ENCODE assay signal across 25 mouse cellular contexts in the genomic region with DNA sequence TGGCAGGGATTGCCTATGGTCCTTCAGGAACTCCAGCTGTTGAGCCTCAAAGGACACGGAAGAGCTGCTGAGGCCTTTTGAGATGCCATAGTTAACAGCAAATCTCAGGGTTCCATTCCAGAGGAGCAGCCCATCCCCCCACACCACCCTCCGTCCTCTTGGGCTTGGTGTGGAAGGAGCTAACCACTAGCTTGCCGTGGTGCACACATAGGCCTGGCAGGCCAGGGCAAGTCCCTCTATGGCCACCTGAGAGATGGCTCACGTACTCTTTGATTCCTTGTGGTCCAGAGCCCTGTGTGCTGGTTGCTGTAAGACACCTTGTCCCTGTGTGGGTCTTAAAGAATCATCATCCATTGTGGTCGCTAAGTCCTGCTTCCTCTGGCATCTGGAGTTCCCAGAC. TPM values are rescaled to one million over a fixed set of nuclear protein-coding genes. Genes with fewer than 3 reads are reported as not detected.
A peak's percentile ranks its signal among the peaks of the same experiment; 100 is the strongest.
DNase-seq lines count a peak whose midpoint lies in the region; ATAC-seq and TF ChIP-seq lines count a peak whose summit lies in the region.
"Had no signal": no experiment of that assay in that cellular context is flagged by ENCODE, and none has a peak within 500 bp of the region (broad histone marks: within the 10 kb centered on the region; RNA-seq: fewer than 3 reads in every experiment).

No protein-coding gene starts in this region.

- H3K36me3 ChIP-seq in heart, embryonic 13.5 days = peaks cover 97% of the 10 kb centered on the region
- peaks cover 14% of the 10 kb centered on the region; the same call in 1 of the 2 replicates for H3K36me3 ChIP-seq in lung, embryonic 14.5 days (ENCODE audit: insufficient read depth)
- H3K36me3 ChIP-seq in CH12.LX (replicated peaks in 1 of 2; ENCODE audit: control insufficient read depth in 1 of 2, insufficient read depth in 1 of 2, low read length in 1 of 2) = peaks cover 83 to 95% of the 10 kb centered on the region in 2 experiments
- H3K36me3 ChIP-seq: forebrain, embryonic 15.5 days had no signal

- TF ChIP-seq POLR2A in CH12.LX (IDR thresholded peaks at IDR 0.05; ENCODE audit: low read depth, low read length) = no peak

- H3K9me3 ChIP-seq in heart, embryonic 13.5 days = no peaks in the 10 kb centered on the region
- no peaks in the 10 kb centered on the region for H3K9me3 ChIP-seq in lung, embryonic 14.5 days (ENCODE audit: low read depth, low read length)
- no peaks in the 10 kb centered on the region for H3K9me3 ChIP-seq in CH12.LX (replicated peaks; ENCODE audit: low read length)
- H3K9me3 ChIP-seq: embryonic facial prominence, embryonic 12.5 days; forebrain, embryonic 15.5 days; intestine, embryonic 15.5 days; limb, embryonic 13.5 days; liver, embryonic 12.5 days; lung, embryonic 15.5 days; midbrain, embryonic 13.5 days; stomach, embryonic 15.5 days had no signal

- peaks cover 51% of the 10 kb centered on the region for H3K4me1 ChIP-seq in heart, embryonic 13.5 days
- H3K4me1 ChIP-seq in lung, embryonic 14.5 days (ENCODE audit: insufficient read depth) = no peaks in the 10 kb centered on the region
- peaks cover 45 to 89% of the 10 kb centered on the region in 2 experiments for H3K4me1 ChIP-seq in CH12.LX (ENCODE audit: control insufficient read depth in 1 of 2, insufficient read depth in 2 of 2)
- H3K4me1 ChIP-seq: embryonic facial prominence, embryonic 12.5 days; forebrain, embryonic 15.5 days; limb, embryonic 13.5 days; lung, embryonic 15.5 days had no signal

- no peak overlapping the region for H3K4me2 ChIP-seq in heart, embryonic 13.5 days
- no peak overlapping the region for H3K4me2 ChIP-seq in lung, embryonic 14.5 days
- H3K4me2 ChIP-seq in CH12.LX (ENCODE audit: insufficient read depth, low read depth, poor library complexity, severe bottlenecking) = no peak overlapping the region
- H3K4me2 ChIP-seq: embryonic facial prominence, embryonic 12.5 days; forebrain, embryonic 15.5 days; intestine, embryonic 15.5 days; limb, embryonic 13.5 days; liver, embryonic 12.5 days; lung, embryonic 15.5 days; midbrain, embryonic 13.5 days; stomach, embryonic 15.5 days had no signal

- TF ChIP-seq CTCF in lung, embryonic 14.5 days (IDR thresholded peaks at IDR 0.05; ENCODE audit: low read depth) = no peak
- TF ChIP-seq CTCF in CH12.LX (conservative IDR thresholded peaks at IDR 0.05 in 1 of 2, IDR thresholded peaks at IDR 0.05 in 1 of 2; ENCODE audit: low read depth in 2 of 2, low read length in 2 of 2) = no peak

- TF ChIP-seq RAD21 in CH12.LX (IDR thresholded peaks at IDR 0.05; ENCODE audit: low read depth, low read length) = no peak

- no peak overlapping the region for H3K4me3 ChIP-seq in heart, embryonic 13.5 days
- H3K4me3 ChIP-seq in lung, embryonic 14.5 days (ENCODE audit: low read depth, low read length) = no peak overlapping the region
- no peak overlapping the region for H3K4me3 ChIP-seq in CH12.LX (replicated peaks in 1 of 3; ENCODE audit: low read depth in 2 of 3, low read length in 2 of 3, poor library complexity in 1 of 3)
- H3K4me3 ChIP-seq: embryonic facial prominence, embryonic 12.5 days; forebrain, embryonic 15.5 days; intestine, embryonic 15.5 days; limb, embryonic 13.5 days; liver, embryonic 12.5 days; lung, embryonic 15.5 days; midbrain, embryonic 13.5 days; stomach, embryonic 15.5 days had no signal

- peaks cover 4% of the 10 kb centered on the region; the same call in 1 of the 2 replicates for H3K79me2 ChIP-seq in CH12.LX (replicated peaks; ENCODE audit: control insufficient read depth, extremely low read depth, insufficient read depth, poor library complexity, severe bottlenecking)

- H3K27ac ChIP-seq in heart, embryonic 13.5 days (replicated peaks) = peak overlapping the region; percentile 72
- no peak overlapping the region for H3K27ac ChIP-seq in lung, embryonic 14.5 days (ENCODE audit: low read depth)
- peak overlapping the region; percentile 33; the same call in 1 of the 2 replicates for H3K27ac ChIP-seq in CH12.LX (ENCODE audit: insufficient read depth, low read depth)
- H3K27ac ChIP-seq: embryonic facial prominence, embryonic 12.5 days; forebrain, embryonic 15.5 days; hindbrain, postnatal 0 days; intestine, embryonic 15.5 days; kidney, postnatal 0 days; limb, embryonic 13.5 days; liver, embryonic 12.5 days; lung, embryonic 15.5 days; macrophage; midbrain, embryonic 13.5 days; stomach, embryonic 15.5 days had no signal

- no peaks in the 10 kb centered on the region for H3K27me3 ChIP-seq in heart, embryonic 13.5 days (replicated peaks)
- H3K27me3 ChIP-seq in lung, embryonic 14.5 days (ENCODE audit: insufficient read depth, low read length) = no peaks in the 10 kb centered on the region
- no peaks in the 10 kb centered on the region for H3K27me3 ChIP-seq in CH12.LX (replicated peaks)
- H3K27me3 ChIP-seq: embryonic facial prominence, embryonic 12.5 days; forebrain, embryonic 15.5 days; intestine, embryonic 15.5 days; limb, embryonic 13.5 days; liver, embryonic 12.5 days; lung, embryonic 15.5 days; midbrain, embryonic 13.5 days; stomach, embryonic 15.5 days had no signal

- no peak for TF ChIP-seq EP300 in CH12.LX (IDR thresholded peaks at IDR 0.05; ENCODE audit: low read length)

- WGBS in heart, embryonic 13.5 days = 76% methylated on average over 5 of the region's 5 CpGs
- 82% methylated on average over 5 of the region's 5 CpGs for WGBS in lung, embryonic 14.5 days

- dilution Hi-C loops in CH12.LX (cut with MboI; ENCODE audit: extremely low pct_ligation_motif_present, extremely low pct_unique_long_range_greater_than_20kb, low sequenced_read_pairs) = no loop called here

- peak; percentile 50 to 52 for DNase-seq in cerebellum, postnatal 25 days
- DNase-seq in heart, postnatal 14 days = no peak
- peak; percentile 32 for DNase-seq in lung, embryonic 14.5 days
- DNase-seq in lung, adult 18-20 months = no peak
- no peak for DNase-seq in CH12.LX (ENCODE audit: extremely low read depth)
- DNase-seq in urinary bladder, adult 18-20 months (ENCODE audit: low spot score in 2 of 2) = no peak
- DNase-seq: adrenal gland, postnatal 14 days; cerebellum, adult 11-12 months; cerebellum, postnatal 14 days; kidney, adult 2 months; kidney, postnatal 4 days had no signal

- no peak for ATAC-seq in cerebellum, adult (ENCODE audit: insufficient number of reproducible peaks, low FRiP score, low TSS enrichment)
- ATAC-seq in heart, embryonic 13.5 days (ENCODE audit: extremely low read depth, insufficient number of reproducible peaks, low FRiP score, low TSS enrichment) = no peak
- no peak for ATAC-seq in lung, embryonic 14.5 days (ENCODE audit: insufficient read depth)
- ATAC-seq: forebrain, embryonic 15.5 days; intestine, embryonic 15.5 days; liver, embryonic 12.5 days; midbrain, embryonic 13.5 days had no signal

- intact Hi-C loops in heart, postnatal 14 days (cut with DNase I) = no loop called here

- in situ Hi-C loops in CH12.LX (cut with MboI; ENCODE audit: low pct_ligation_motif_present, low pct_unique_long_range_greater_than_20kb, low sequenced_read_pairs) = no loop called here

- no peak overlapping the region for H3K9ac ChIP-seq in heart, embryonic 13.5 days
- no peak overlapping the region for H3K9ac ChIP-seq in lung, embryonic 14.5 days
- H3K9ac ChIP-seq in CH12.LX (ENCODE audit: insufficient read depth, low read depth) = no peak overlapping the region
- H3K9ac ChIP-seq: embryonic facial prominence, embryonic 12.5 days; forebrain, embryonic 15.5 days; intestine, embryonic 15.5 days; limb, embryonic 13.5 days; liver, embryonic 12.5 days; lung, embryonic 15.5 days; midbrain, embryonic 13.5 days; stomach, embryonic 15.5 days had no signal

TF ChIP-seq in CH12.LX, 34 proteins besides CTCF, POLR2A, EP300 and RAD21:
- TF ChIP-seq ELF1 (IDR thresholded peaks at IDR 0.05; ENCODE audit: low read depth, low read length) (no peak), PAX5 (IDR thresholded peaks at IDR 0.05; ENCODE audit: low read length) (no peak)

RNA-seq across cellular contexts. Expression of gene Stard5, which starts 8.8 kb away (rescaled TPM):
- polyA plus RNA-seq in heart, embryonic 13.5 days (2015; fragmentation: Nextera tagmentation; extraction: Ambion mirVana) = 28.5 and 28.9 TPM in 2 replicates
- total RNA-seq in heart, postnatal 14 days (2021) = 10 to 100 TPM; 17.4 to 17.9 TPM
- 13.3 and 14.1 TPM in 2 replicates for polyA plus RNA-seq in lung, embryonic 14.5 days (2014; fragmentation: Nextera tagmentation; extraction: Ambion mirVana)
- total RNA-seq in CH12.LX (2012; rRNA removed) (37.6 and 44.9 TPM in 2 replicates), CH12.LX (2014; rRNA removed) (30.1 and 31.7 TPM in 2 replicates)
- 33.1 and 39.2 TPM in 2 replicates for polyA plus RNA-seq in CH12.LX (2012; ENCODE audit: insufficient read length, low read depth)

RNA-seq across cellular contexts. Expression of gene Tmc3, which starts 55.9 kb away (rescaled TPM):
- polyA plus RNA-seq in heart, embryonic 13.5 days (2015; fragmentation: Nextera tagmentation; extraction: Ambion mirVana) = 0.27 and 0.53 TPM in 2 replicates
- total RNA-seq in heart, postnatal 14 days (2021) = under 1 TPM; 0.33 to 0.59 TPM
- 0.09 and 0.13 TPM in 2 replicates for polyA plus RNA-seq in lung, embryonic 14.5 days (2014; fragmentation: Nextera tagmentation; extraction: Ambion mirVana)
- total RNA-seq in CH12.LX (2012; rRNA removed) (1.3 and 2.2 TPM in 2 replicates), CH12.LX (2014; rRNA removed) (1.2 and 1.3 TPM in 2 replicates)
- polyA plus RNA-seq in CH12.LX (2012; ENCODE audit: insufficient read length, low read depth) = 2.3 and 3.0 TPM in 2 replicates
- total RNA-seq: gastrocnemius, adult 8-10 months had no signal
- polyA plus RNA-seq: macrophage had no signal

Comparison
In these comparisons a context has a peak if more than half of its experiments do, and no peak if none do; other contexts are left out.
1. DNase-seq: peak in cerebellum, postnatal 25 days (2 of 2) and lung, embryonic 14.5 days (single experiment); none in heart, postnatal 14 days (0 of 2), lung, adult 18-20 months (0 of 2), CH12.LX (single experiment) and urinary bladder, adult 18-20 months (0 of 2).